Mouse (Mus musculus) limb, embryonic 15.5 days (tissue): ENCODE results near the gene Odf2. TPM values are rescaled to one million over a fixed set of nuclear protein-coding genes. Genes with fewer than 3 reads are reported as not detected.
"Not testable (repeated sequence)": the region's sequence is repeated elsewhere in the genome, so short reads cannot be mapped to it uniquely, and the experiment has no call there.

Experiments used
- ATAC-seq: fragments of 200-750 bp; cut with Nextera tagmentation; 2 replicates; pipeline ENCODE4 v1.8.0; 2017; ENCODE audit warnings: low read depth, moderate TSS enrichment; ENCODE audit not compliant: insufficient number of reproducible peaks, low FRiP score, low TSS enrichment
- H3K27ac ChIP-seq: fragments of 300-500 bp; sonication (generic); 2 replicates; pipeline ENCODE4 v1.5.1; 2015; ENCODE audit warnings: moderate library complexity, mild to moderate bottlenecking, inconsistent platforms
- H3K27me3 ChIP-seq: fragments of 300-500 bp; sonication (generic); 2 replicates; pipeline ENCODE4 v1.6.1; 2015; ENCODE audit warnings: inconsistent platforms
- H3K36me3 ChIP-seq: fragments of 300-500 bp; sonication (generic); 2 replicates; pipeline ENCODE4 v1.6.1; 2015; ENCODE audit warnings: inconsistent platforms
- H3K4me1 ChIP-seq: fragments of 300-500 bp; sonication (generic); 2 replicates; pipeline ENCODE4 v1.6.1; 2015; ENCODE audit warnings: inconsistent platforms
- H3K4me2 ChIP-seq: fragments of 300-500 bp; sonication (generic); 2 replicates; pipeline ENCODE4 v1.6.1; 2015; ENCODE audit warnings: mild to moderate bottlenecking, inconsistent platforms
- H3K4me3 ChIP-seq: fragments of 300-500 bp; sonication (generic); 2 replicates; pipeline ENCODE4 v1.5.1; 2015; ENCODE audit warnings: mild to moderate bottlenecking, inconsistent platforms
- H3K9ac ChIP-seq: fragments of 300-500 bp; sonication (generic); 2 replicates; pipeline ENCODE4 v1.6.1; 2015; ENCODE audit warnings: inconsistent platforms
- H3K9me3 ChIP-seq: fragments of 300-500 bp; sonication (generic); 2 replicates; pipeline ENCODE4 v1.6.1; 2016; ENCODE audit warnings: inconsistent platforms
- WGBS: fragments of 180-500 bp; shearing (Covaris S2); methylation state at CpG from one replicate; pipeline ENCODE4 v1.1.7; 2015; 5-methylcytosine and 5-hydroxymethylcytosine counted together
- polyA plus RNA-seq: library from polyadenylated mRNA; unstranded; fragments of >200 nt; fragmentation: Nextera tagmentation; extraction: Ambion mirVana; gene quantifications from 2 replicates; pipeline ENCODE4 v1.2.1, GENCODE M21; 2015

The Odf2 gene
- polyA plus RNA-seq, 1 experiment from 2014 or later: 52.1 TPM

GRCm38 (mm10) chr2:29908171-29908570 lies 19.1 kb downstream of the Odf2 start:
- not testable (repeated sequence) for H3K9me3 ChIP-seq, H3K27me3 ChIP-seq, ATAC-seq, H3K4me1 ChIP-seq, H3K4me2 ChIP-seq, H3K27ac ChIP-seq, H3K9ac ChIP-seq, H3K4me3 ChIP-seq
- 83% methylated on average over 2 of the region's 2 CpGs for WGBS
- H3K36me3 ChIP-seq: peaks cover 87% of the 10 kb centered on the region

- no peak for ATAC-seq
- Histone ChIP-seq H3K4me1 (no peaks in the 10 kb centered on the region), H3K9me3 (no peaks in the 10 kb centered on the region), H3K4me2 (no peak overlapping the region), H3K36me3 (peaks cover 86% of the 10 kb centered on the region), H3K4me3 (no peak overlapping the region), H3K27me3 (no peaks in the 10 kb centered on the region), H3K9ac (no peak overlapping the region), H3K27ac (no peak overlapping the region)
- WGBS: 87% methylated on average over 2 of the region's 2 CpGs
Observed at GRCm38 (mm10) chr2:29910042-29910441, 21.0 kb downstream of the Odf2 start.

- H3K9ac ChIP-seq: no peak overlapping the region
- no peak overlapping the region for H3K27ac ChIP-seq
- H3K4me3 ChIP-seq: no peak overlapping the region
- 92% methylated on average over 11 of the region's 11 CpGs for WGBS
- H3K4me2 ChIP-seq: no peak overlapping the region
- H3K27me3 ChIP-seq: no peaks in the 10 kb centered on the region
- H3K36me3 ChIP-seq: peaks cover 88% of the 10 kb centered on the region
- no peaks in the 10 kb centered on the region for H3K9me3 ChIP-seq
- no peak for ATAC-seq
- H3K4me1 ChIP-seq: 0 out of 2 replicates have a peak, but pooled peaks cover 2% of the 10 kb centered on the region
Observed at GRCm38 (mm10) chr2:29917621-29918020, 28.6 kb downstream of the Odf2 start.

GRCm38 (mm10) chr2:29922011-29922410 lies 33.0 kb downstream of the Odf2 start:
- no peak overlapping the region for H3K4me2 ChIP-seq
- no peak overlapping the region for H3K27ac ChIP-seq
- no peak for ATAC-seq
- no peak overlapping the region for H3K9ac ChIP-seq
- no peaks in the 10 kb centered on the region for H3K9me3 ChIP-seq
- 0 out of 2 replicates have a peak, but pooled peaks cover 2% of the 10 kb centered on the region for H3K4me1 ChIP-seq
- 63% methylated on average over 11 of the region's 11 CpGs for WGBS
- no peaks in the 10 kb centered on the region for H3K27me3 ChIP-seq
- H3K36me3 ChIP-seq: peaks cover 91% of the 10 kb centered on the region
- H3K4me3 ChIP-seq: no peak overlapping the region

- Histone ChIP-seq H3K9me3 (no peaks in the 10 kb centered on the region), H3K4me3 (no peak overlapping the region), H3K36me3 (peaks cover 94% of the 10 kb centered on the region), H3K27me3 (no peaks in the 10 kb centered on the region), H3K4me2 (no peak overlapping the region), H3K4me1 (0 out of 2 replicates have a peak, but pooled peaks cover 2% of the 10 kb centered on the region), H3K9ac (no peak overlapping the region), H3K27ac (no peak overlapping the region)
- no peak for ATAC-seq
- 91% methylated on average over 5 of the region's 5 CpGs for WGBS
Observed at GRCm38 (mm10) chr2:29926542-29926941, 37.5 kb downstream of the Odf2 start.

GRCm38 (mm10) chr2:29930506-29930905 lies 41.5 kb downstream of the Odf2 start:
- Histone ChIP-seq H3K36me3 (peaks cover 57% of the 10 kb centered on the region), H3K27ac (0 out of 2 replicates have a peak overlapping the region, but pooled peaks have one; percentile 2), H3K4me2 (no peak overlapping the region), H3K9me3 (no peaks in the 10 kb centered on the region), H3K4me3 (no peak overlapping the region), H3K4me1 (no peaks in the 10 kb centered on the region), H3K27me3 (no peaks in the 10 kb centered on the region), H3K9ac (no peak overlapping the region)
- ATAC-seq: no peak
- WGBS: 85% methylated on average over 10 of the region's 10 CpGs

GRCm38 (mm10) chr2:29931194-29931593 lies 42.2 kb downstream of the Odf2 start:
- 86% methylated on average over 6 of the region's 6 CpGs for WGBS
- peaks cover 50% of the 10 kb centered on the region for H3K36me3 ChIP-seq

GRCm38 (mm10) chr2:29934906-29935599 lies 46.0 kb downstream of the Odf2 start, which contains the start of gene Gle1:
TSS of gene Gle1 (plus strand) at chr2:29935426.
- H3K27ac ChIP-seq: peak within 1 kb of the TSS; percentile 90
- ATAC-seq: peak; percentile 93

More at GRCm38 (mm10) chr2:29931194-29931593, 42.2 kb downstream of the Odf2 start:
- no peak overlapping the region for H3K27ac ChIP-seq
- ATAC-seq: no peak
- H3K4me2 ChIP-seq: no peak overlapping the region
- no peaks in the 10 kb centered on the region for H3K9me3 ChIP-seq
- H3K4me1 ChIP-seq: peaks cover 6% of the 10 kb centered on the region
- H3K27me3 ChIP-seq: no peaks in the 10 kb centered on the region
- H3K9ac ChIP-seq: no peak overlapping the region
- H3K4me3 ChIP-seq: no peak overlapping the region

GRCm38 (mm10) chr2:29940073-29940472 lies 51.1 kb downstream of the Odf2 start:
- Histone ChIP-seq H3K27me3 (no peaks in the 10 kb centered on the region), H3K36me3 (peaks cover 76% of the 10 kb centered on the region), H3K4me2 (no peak overlapping the region), H3K4me3 (no peak overlapping the region), H3K9ac (no peak overlapping the region), H3K4me1 (peaks cover 7% of the 10 kb centered on the region), H3K9me3 (no peaks in the 10 kb centered on the region), H3K27ac (no peak overlapping the region)
- WGBS: 91% methylated on average over 9 of the region's 9 CpGs
- no peak for ATAC-seq

More at GRCm38 (mm10) chr2:29934906-29935599, 46.0 kb downstream of the Odf2 start, which contains the start of gene Gle1:
- no peaks in the 10 kb centered on the region for H3K9me3 ChIP-seq
- H3K9ac ChIP-seq: peak within 1 kb of the TSS; percentile 70
- H3K36me3 ChIP-seq: peaks cover 46% of the 10 kb centered on the region
- peaks cover 7% of the 10 kb centered on the region for H3K4me1 ChIP-seq
- 2% methylated on average over 44 of the region's 44 CpGs for WGBS
- H3K4me3 ChIP-seq: peak within 1 kb of the TSS; percentile 99
- peak within 1 kb of the TSS; percentile 71 for H3K4me2 ChIP-seq
- no peaks in the 10 kb centered on the region for H3K27me3 ChIP-seq

GRCm38 (mm10) chr2:29940826-29941225 lies 51.8 kb downstream of the Odf2 start:
- Histone ChIP-seq H3K27ac (no peak overlapping the region), H3K27me3 (no peaks in the 10 kb centered on the region), H3K4me3 (no peak overlapping the region), H3K9me3 (no peaks in the 10 kb centered on the region), H3K4me2 (no peak overlapping the region), H3K9ac (no peak overlapping the region), H3K4me1 (peaks cover 5% of the 10 kb centered on the region), H3K36me3 (peaks cover 83% of the 10 kb centered on the region)
- ATAC-seq: no peak
- WGBS: 94% methylated on average over 7 of the region's 7 CpGs

GRCm38 (mm10) chr2:29944723-29945122 lies 55.7 kb downstream of the Odf2 start:
- Histone ChIP-seq H3K4me3 (no peak overlapping the region), H3K27me3 (no peaks in the 10 kb centered on the region), H3K9me3 (no peaks in the 10 kb centered on the region), H3K4me1 (no peaks in the 10 kb centered on the region), H3K27ac (peak overlapping the region; percentile 61; the same call in 1 of the 2 replicates), H3K4me2 (no peak overlapping the region), H3K36me3 (peaks cover 94% of the 10 kb centered on the region), H3K9ac (no peak overlapping the region)
- 35% methylated on average over 1 of the region's 1 CpGs for WGBS
- no peak for ATAC-seq

- Histone ChIP-seq H3K27me3 (no peaks in the 10 kb centered on the region), H3K4me2 (no peak overlapping the region), H3K9me3 (no peaks in the 10 kb centered on the region), H3K4me1 (no peaks in the 10 kb centered on the region), H3K4me3 (no peak overlapping the region), H3K9ac (no peak overlapping the region), H3K27ac (no peak overlapping the region), H3K36me3 (peaks cover 92% of the 10 kb centered on the region)
- WGBS: 92% methylated on average over 5 of the region's 5 CpGs
- no peak for ATAC-seq
Observed at GRCm38 (mm10) chr2:29948896-29949295, 59.9 kb downstream of the Odf2 start.
